Mouse (Mus musculus) embryo, embryonic 11.5 days (tissue): ENCODE results near the gene Clybl.
A peak's percentile ranks its signal among the peaks of the same experiment; 100 is the strongest.

ENCODE experiments used
- DNase-seq: peaks from one replicate; pipeline ENCODE4 v3.0.0-alpha.2; 2012; ENCODE audit warnings: low read depth, low spot score

Gene Clybl

GRCm38 (mm10) chr14:122196851-122197250 lies 15.3 kb downstream of the Clybl start:
- no peak for DNase-seq

- DNase-seq, result no peak
Observed at GRCm38 (mm10) chr14:122200247-122200885, 18.9 kb downstream of the Clybl start.

- no peak for DNase-seq
Observed at GRCm38 (mm10) chr14:122209177-122209576, 27.7 kb downstream of the Clybl start.

GRCm38 (mm10) chr14:122213590-122213989 lies 32.1 kb downstream of the Clybl start:
- no peak for DNase-seq

- no peak for DNase-seq
Observed at GRCm38 (mm10) chr14:122214126-122214525, 32.6 kb downstream of the Clybl start.

GRCm38 (mm10) chr14:122217221-122217620 lies 35.7 kb downstream of the Clybl start:
- no peak for DNase-seq

GRCm38 (mm10) chr14:122222934-122223374 lies 41.5 kb downstream of the Clybl start:
- DNase-seq, result no peak

- peak; percentile 75 for DNase-seq
Observed at GRCm38 (mm10) chr14:122223461-122224102, 42.1 kb downstream of the Clybl start.

- no peak for DNase-seq
Observed at GRCm38 (mm10) chr14:122224103-122224494, 42.6 kb downstream of the Clybl start.

GRCm38 (mm10) chr14:122224501-122224928 lies 43.0 kb downstream of the Clybl start:
- no peak for DNase-seq

- no peak for DNase-seq
Observed at GRCm38 (mm10) chr14:122225479-122226132, 44.1 kb downstream of the Clybl start.

GRCm38 (mm10) chr14:122226133-122226515 lies 44.6 kb downstream of the Clybl start:
- no peak for DNase-seq

- no peak for DNase-seq
Observed at GRCm38 (mm10) chr14:122226666-122227453, 45.4 kb downstream of the Clybl start.

- DNase-seq, result no peak
Observed at GRCm38 (mm10) chr14:122227454-122227951, 46.0 kb downstream of the Clybl start.

GRCm38 (mm10) chr14:122228816-122229551 lies 47.5 kb downstream of the Clybl start:
- no peak for DNase-seq

- no peak for DNase-seq
Observed at GRCm38 (mm10) chr14:122229988-122230387, 48.5 kb downstream of the Clybl start.

- no peak for DNase-seq
Observed at GRCm38 (mm10) chr14:122230621-122231025, 49.1 kb downstream of the Clybl start.

- no peak for DNase-seq
Observed at GRCm38 (mm10) chr14:122231073-122231472, 49.6 kb downstream of the Clybl start.

GRCm38 (mm10) chr14:122233212-122233714 lies 51.8 kb downstream of the Clybl start:
- no peak for DNase-seq

- DNase-seq, result no peak
Observed at GRCm38 (mm10) chr14:122243874-122244273, 62.4 kb downstream of the Clybl start.
